Mouse (Mus musculus) neural tube, embryonic 13.5 days (tissue): ENCODE results near the gene Cdc42bpb. TPM values are rescaled to one million over a fixed set of nuclear protein-coding genes. Genes with fewer than 3 reads are reported as not detected.
A peak's percentile ranks its signal among the peaks of the same experiment; 100 is the strongest.

Experiments
- ATAC-seq: fragments of 200-750 bp; cut with Nextera tagmentation; 2 replicates; pipeline ENCODE4 v1.8.0; 2017; ENCODE audit warnings: low read depth, mild to moderate bottlenecking, moderate TSS enrichment, moderate library complexity
- H3K27ac ChIP-seq: fragments of 300-500 bp; sonication (generic); replicated peaks from 2 replicates; pipeline ENCODE4 v1.5.1; 2015; ENCODE audit warnings: moderate library complexity, mild to moderate bottlenecking, inconsistent platforms
- H3K27me3 ChIP-seq: fragments of 300-500 bp; sonication (generic); 2 replicates; pipeline ENCODE4 v1.6.1; 2015; ENCODE audit warnings: mild to moderate bottlenecking, inconsistent platforms
- H3K36me3 ChIP-seq: fragments of 300-500 bp; sonication (generic); 2 replicates; pipeline ENCODE4 v1.6.1; 2015; ENCODE audit warnings: mild to moderate bottlenecking, inconsistent platforms
- H3K4me1 ChIP-seq: fragments of 300-500 bp; sonication (generic); replicated peaks from 2 replicates; pipeline ENCODE4 v1.6.1; 2015; ENCODE audit warnings: inconsistent platforms
- H3K4me2 ChIP-seq: fragments of 300-500 bp; sonication (generic); 2 replicates; pipeline ENCODE4 v1.6.1; 2015; ENCODE audit warnings: inconsistent platforms, mild to moderate bottlenecking, moderate library complexity
- H3K4me3 ChIP-seq: fragments of 300-500 bp; sonication (generic); 2 replicates; pipeline ENCODE4 v1.5.1; 2015; ENCODE audit warnings: mild to moderate bottlenecking, inconsistent platforms
- H3K9ac ChIP-seq: fragments of 300-500 bp; sonication (generic); 2 replicates; pipeline ENCODE4 v1.6.1; 2015; ENCODE audit warnings: moderate library complexity, mild to moderate bottlenecking, inconsistent platforms
- H3K9me3 ChIP-seq: fragments of 300-500 bp; sonication (generic); 2 replicates; pipeline ENCODE4 v1.6.1; 2016; ENCODE audit warnings: inconsistent platforms
- WGBS: fragments of 180-500 bp; shearing (Covaris S2); methylation state at CpG from one replicate; pipeline ENCODE4 v1.1.7; 2015; 5-methylcytosine and 5-hydroxymethylcytosine counted together
- polyA plus RNA-seq: library from polyadenylated mRNA; unstranded; fragments of >200 nt; fragmentation: Nextera tagmentation; extraction: Ambion mirVana; gene quantifications from 2 replicates; pipeline ENCODE4 v1.2.1, GENCODE M21; 2015

Gene Cdc42bpb
- polyA plus RNA-seq, 1 experiment from 2014 or later = 34.0 TPM

DNA sequence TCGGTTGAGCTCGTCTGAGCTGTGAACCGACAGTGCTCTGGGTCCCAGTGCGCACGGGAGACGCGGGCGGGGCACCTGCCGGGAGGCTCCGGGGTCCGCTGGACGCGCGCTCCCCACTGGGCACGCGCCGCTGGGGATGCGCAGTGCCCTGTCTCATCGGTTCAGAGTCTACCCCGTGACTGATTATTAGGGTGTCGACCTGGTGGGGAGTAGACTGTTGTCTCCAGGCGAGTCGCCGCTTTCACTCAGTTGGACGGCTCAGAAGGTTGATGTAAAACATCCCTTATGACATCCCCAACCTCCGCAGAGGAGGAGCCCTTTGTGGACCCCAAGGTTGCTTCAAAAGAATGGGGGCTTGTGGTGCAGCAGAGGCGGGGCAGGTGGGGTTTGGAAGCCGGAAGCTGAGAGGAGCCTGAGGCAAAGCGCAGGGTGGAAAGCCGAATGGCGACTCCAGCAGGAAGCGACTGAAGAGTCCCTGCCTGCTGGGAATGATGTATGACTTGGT lies 520 bp upstream of the Cdc42bpb start:
- Histone ChIP-seq H3K27ac (peak overlapping the region; percentile 96), H3K4me2 (peak overlapping the region; percentile 85), H3K4me1 (peaks cover 35% of the 10 kb centered on the region), H3K9ac (peak overlapping the region; percentile 94), H3K9me3 (no peaks in the 10 kb centered on the region), H3K27me3 (no peaks in the 10 kb centered on the region), H3K36me3 (no peaks in the 10 kb centered on the region), H3K4me3 (peak overlapping the region; percentile 99)
- WGBS = under 1% methylated on average over 32 of the region's 32 CpGs
- peak; percentile 86 for ATAC-seq

DNA sequence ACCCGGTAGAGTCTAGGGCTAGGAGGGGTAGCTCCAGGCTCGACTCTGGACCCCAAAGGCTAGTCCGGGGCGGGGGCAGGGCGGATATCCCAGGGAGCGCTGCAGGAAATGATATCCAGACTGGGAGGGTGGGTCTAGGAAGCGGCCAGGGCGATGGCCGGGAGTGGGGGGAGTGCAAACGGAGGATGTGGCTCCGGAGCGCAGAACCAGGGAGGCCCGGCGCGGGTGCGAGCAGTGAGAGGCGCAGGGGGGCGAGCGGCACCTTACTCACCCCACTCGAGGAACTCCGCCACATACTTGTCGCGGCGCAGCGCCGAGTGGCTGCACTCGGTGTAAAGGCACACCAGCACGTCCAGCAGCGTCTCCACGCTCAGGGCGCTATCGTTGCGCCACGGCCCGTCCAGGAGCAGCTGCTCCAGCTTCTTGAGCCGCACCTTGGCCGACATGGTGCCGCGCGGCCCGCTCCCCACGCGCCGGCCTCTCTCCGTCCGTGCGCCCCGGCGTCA lies 639 bp downstream of the Cdc42bpb start:
- Histone ChIP-seq H3K36me3 (no peaks in the 10 kb centered on the region), H3K4me1 (peaks cover 35% of the 10 kb centered on the region), H3K27ac (peak overlapping the region; percentile 96), H3K4me2 (peak overlapping the region; percentile 85), H3K9me3 (no peaks in the 10 kb centered on the region), H3K4me3 (peak overlapping the region; percentile 99), H3K9ac (peak overlapping the region; percentile 94), H3K27me3 (no peaks in the 10 kb centered on the region)
- peak; percentile 51 for ATAC-seq
- under 1% methylated on average over 46 of the region's 49 CpGs for WGBS

GRCm38 (mm10) chr12:111376053-111376452 lies 1.5 kb downstream of the Cdc42bpb start:
- Histone ChIP-seq H3K4me3 (peak overlapping the region; percentile 99), H3K36me3 (no peaks in the 10 kb centered on the region), H3K4me2 (peak overlapping the region; percentile 85), H3K27me3 (no peaks in the 10 kb centered on the region), H3K9me3 (no peaks in the 10 kb centered on the region), H3K27ac (peak overlapping the region; percentile 61; the same call in 1 of the 2 replicates), H3K9ac (peak overlapping the region; percentile 94), H3K4me1 (peaks cover 38% of the 10 kb centered on the region)
- 38% methylated on average over 6 of the region's 6 CpGs for WGBS
- ATAC-seq = no peak

DNA sequence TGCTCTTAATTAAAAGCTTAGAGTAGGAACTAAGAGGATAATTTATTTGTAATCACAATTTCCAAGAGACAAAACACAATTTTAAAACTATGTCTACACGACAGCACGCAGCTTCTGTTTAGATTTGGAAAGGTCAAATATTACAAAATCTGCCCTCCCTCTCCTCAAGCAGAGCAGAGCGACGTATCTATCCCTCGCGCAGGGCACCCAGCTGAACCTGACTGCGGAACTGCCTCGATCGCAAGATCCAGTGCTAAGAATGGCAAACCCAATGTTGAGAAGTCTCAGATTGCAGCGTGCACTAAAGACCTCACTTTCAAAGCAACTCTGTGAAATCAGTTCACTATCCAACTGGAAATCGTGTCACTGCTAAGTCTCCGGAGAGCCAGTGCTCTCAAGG lies 2.0 kb downstream of the Cdc42bpb start:
- no peaks in the 10 kb centered on the region for H3K9me3 ChIP-seq
- peaks cover 42% of the 10 kb centered on the region for H3K4me1 ChIP-seq
- WGBS = 71% methylated on average over 12 of the region's 12 CpGs
- peak overlapping the region; percentile 61; the same call in 1 of the 2 replicates for H3K27ac ChIP-seq
- H3K9ac ChIP-seq = peak overlapping the region; percentile 94
- peak overlapping the region; percentile 99 for H3K4me3 ChIP-seq
- no peaks in the 10 kb centered on the region for H3K27me3 ChIP-seq
- H3K4me2 ChIP-seq = peak overlapping the region; percentile 85
- no peak for ATAC-seq
- H3K36me3 ChIP-seq = no peaks in the 10 kb centered on the region

DNA sequence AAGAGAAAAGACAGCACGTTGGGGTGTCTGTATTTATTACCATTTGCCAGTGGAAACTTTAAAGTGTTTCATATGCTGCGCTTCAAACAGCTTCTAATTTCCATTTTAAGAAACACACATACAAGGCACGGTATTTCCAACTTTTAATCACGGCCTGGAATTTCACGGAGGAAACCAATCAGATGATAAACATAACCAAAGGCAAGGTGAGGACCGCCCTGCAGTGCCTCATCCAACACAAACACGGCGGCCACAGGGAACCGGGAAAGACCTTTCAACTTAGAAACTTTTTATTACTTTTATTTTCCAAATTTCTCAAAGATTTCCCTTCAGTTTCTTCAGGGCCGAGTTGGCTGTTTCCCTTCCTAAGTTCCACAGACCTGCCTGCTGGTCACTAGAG lies 2.8 kb downstream of the Cdc42bpb start:
- 80% methylated on average over 10 of the region's 10 CpGs for WGBS
- H3K36me3 ChIP-seq = no peaks in the 10 kb centered on the region
- no peaks in the 10 kb centered on the region for H3K9me3 ChIP-seq
- no peaks in the 10 kb centered on the region for H3K27me3 ChIP-seq
- peaks cover 51% of the 10 kb centered on the region for H3K4me1 ChIP-seq
- H3K9ac ChIP-seq = no peak overlapping the region
- H3K27ac ChIP-seq = no peak overlapping the region
- no peak for ATAC-seq
- no peak overlapping the region for H3K4me3 ChIP-seq
- peak overlapping the region; percentile 85 for H3K4me2 ChIP-seq

DNA sequence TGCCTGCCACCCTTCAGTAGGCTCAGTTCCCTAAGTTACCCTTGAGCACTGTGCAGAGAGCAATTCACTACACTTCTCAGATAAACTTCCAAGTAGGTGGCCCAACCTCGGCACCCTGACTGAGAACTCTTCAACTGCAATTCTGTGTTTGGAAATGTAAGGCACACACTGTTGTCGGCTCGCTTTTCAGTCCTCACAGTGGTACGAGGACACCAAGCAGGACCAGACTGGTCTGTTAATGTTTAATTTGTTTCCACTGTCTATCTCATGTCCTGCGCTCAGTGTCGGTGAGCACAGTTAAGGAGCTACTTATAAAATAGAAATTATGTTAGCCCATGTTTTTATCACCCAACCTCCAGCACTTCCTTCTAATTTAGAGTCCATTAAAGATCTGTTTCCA lies 4.1 kb downstream of the Cdc42bpb start:
- H3K27ac ChIP-seq = no peak overlapping the region
- ATAC-seq = no peak
- WGBS = 71% methylated on average over 6 of the region's 6 CpGs
- H3K9me3 ChIP-seq = no peaks in the 10 kb centered on the region
- H3K36me3 ChIP-seq = no peaks in the 10 kb centered on the region
- peaks cover 57% of the 10 kb centered on the region for H3K4me1 ChIP-seq
- no peak overlapping the region for H3K4me2 ChIP-seq
- no peak overlapping the region for H3K4me3 ChIP-seq
- no peak overlapping the region for H3K9ac ChIP-seq
- no peaks in the 10 kb centered on the region for H3K27me3 ChIP-seq

DNA sequence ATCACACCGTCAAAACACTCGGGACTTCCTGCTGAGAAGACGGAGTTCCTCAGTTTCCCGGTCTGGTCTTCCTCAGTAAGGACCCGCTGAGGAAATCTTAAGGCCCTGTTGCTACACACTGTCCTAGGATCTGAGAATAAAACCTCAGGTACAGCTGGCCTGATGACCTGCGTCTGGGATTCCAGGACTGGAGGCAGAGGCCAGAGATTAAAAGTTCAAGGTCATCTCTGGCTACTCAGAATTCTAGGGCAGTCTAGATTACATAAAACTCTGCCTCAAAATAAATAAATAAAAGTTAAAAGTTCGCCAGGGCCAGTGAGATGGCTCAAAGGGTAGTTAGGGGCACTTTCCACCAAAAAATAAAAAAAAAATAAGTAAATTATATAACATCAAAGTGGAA lies 5.6 kb downstream of the Cdc42bpb start:
- Histone ChIP-seq H3K27me3 (no peaks in the 10 kb centered on the region), H3K4me2 (no peak overlapping the region), H3K9ac (no peak overlapping the region), H3K4me3 (no peak overlapping the region), H3K9me3 (no peaks in the 10 kb centered on the region), H3K27ac (no peak overlapping the region), H3K36me3 (no peaks in the 10 kb centered on the region), H3K4me1 (peaks cover 64% of the 10 kb centered on the region)
- 92% methylated on average over 7 of the region's 7 CpGs for WGBS
- no peak for ATAC-seq

DNA sequence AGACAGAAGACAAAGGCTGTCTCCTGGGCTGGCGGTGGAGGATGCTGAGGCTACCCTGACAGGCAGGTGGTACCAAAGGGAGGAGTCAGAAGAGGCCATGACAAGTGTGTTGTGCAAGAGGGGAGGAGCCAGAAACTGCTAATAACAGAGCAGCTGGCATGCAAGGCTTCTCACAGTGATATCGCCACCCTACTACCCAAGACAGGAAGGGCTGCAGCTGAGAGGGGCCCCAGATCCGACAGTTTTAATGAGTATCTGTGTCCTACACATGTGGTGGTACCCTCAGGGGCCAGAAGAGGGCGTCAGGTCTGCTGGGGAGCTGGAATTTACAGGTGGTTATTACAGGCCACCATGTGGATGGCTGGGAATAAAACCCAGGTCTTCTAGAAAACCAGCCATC lies 7.3 kb downstream of the Cdc42bpb start:
- Histone ChIP-seq H3K4me1 (peaks cover 51% of the 10 kb centered on the region), H3K27ac (no peak overlapping the region), H3K4me2 (no peak overlapping the region), H3K4me3 (no peak overlapping the region), H3K36me3 (no peaks in the 10 kb centered on the region), H3K9ac (no peak overlapping the region), H3K9me3 (no peaks in the 10 kb centered on the region), H3K27me3 (no peaks in the 10 kb centered on the region)
- WGBS = 49% methylated on average over 4 of the region's 4 CpGs
- no peak for ATAC-seq

DNA sequence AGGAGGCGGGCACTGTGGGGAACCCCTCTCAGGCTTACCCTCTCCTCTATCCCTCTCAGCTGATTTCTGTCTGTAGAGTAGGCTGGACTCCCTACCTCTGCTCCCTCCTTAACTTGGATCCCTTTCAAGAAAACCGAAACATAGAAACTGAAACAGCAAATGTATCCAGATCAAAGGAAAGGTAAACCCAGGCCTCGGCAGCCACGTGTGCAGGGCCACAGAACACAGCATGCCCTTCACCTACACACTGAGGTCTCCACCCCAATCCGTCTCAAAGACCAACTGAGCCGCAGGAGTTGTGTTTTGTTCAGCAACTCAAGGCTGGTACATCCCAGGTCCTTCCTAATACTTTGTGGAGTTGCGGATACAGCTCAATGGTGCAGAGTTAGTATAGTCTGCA lies 10.5 kb downstream of the Cdc42bpb start:
- no peak overlapping the region for H3K27ac ChIP-seq
- H3K4me1 ChIP-seq = peaks cover 49% of the 10 kb centered on the region
- 92% methylated on average over 7 of the region's 7 CpGs for WGBS
- no peak for ATAC-seq
- H3K4me3 ChIP-seq = no peak overlapping the region
- no peaks in the 10 kb centered on the region for H3K27me3 ChIP-seq
- no peaks in the 10 kb centered on the region for H3K36me3 ChIP-seq
- H3K4me2 ChIP-seq = no peak overlapping the region
- H3K9ac ChIP-seq = no peak overlapping the region
- no peaks in the 10 kb centered on the region for H3K9me3 ChIP-seq

- WGBS = 87% methylated on average over 3 of the region's 3 CpGs
- Histone ChIP-seq H3K9ac (no peak overlapping the region), H3K27me3 (no peaks in the 10 kb centered on the region), H3K4me3 (no peak overlapping the region), H3K27ac (no peak overlapping the region), H3K4me2 (no peak overlapping the region), H3K4me1 (peaks cover 47% of the 10 kb centered on the region), H3K36me3 (no peaks in the 10 kb centered on the region), H3K9me3 (no peaks in the 10 kb centered on the region)
- ATAC-seq = no peak
Measured at GRCm38 (mm10) chr12:111364234-111364633, 13.3 kb downstream of the Cdc42bpb start.

DNA sequence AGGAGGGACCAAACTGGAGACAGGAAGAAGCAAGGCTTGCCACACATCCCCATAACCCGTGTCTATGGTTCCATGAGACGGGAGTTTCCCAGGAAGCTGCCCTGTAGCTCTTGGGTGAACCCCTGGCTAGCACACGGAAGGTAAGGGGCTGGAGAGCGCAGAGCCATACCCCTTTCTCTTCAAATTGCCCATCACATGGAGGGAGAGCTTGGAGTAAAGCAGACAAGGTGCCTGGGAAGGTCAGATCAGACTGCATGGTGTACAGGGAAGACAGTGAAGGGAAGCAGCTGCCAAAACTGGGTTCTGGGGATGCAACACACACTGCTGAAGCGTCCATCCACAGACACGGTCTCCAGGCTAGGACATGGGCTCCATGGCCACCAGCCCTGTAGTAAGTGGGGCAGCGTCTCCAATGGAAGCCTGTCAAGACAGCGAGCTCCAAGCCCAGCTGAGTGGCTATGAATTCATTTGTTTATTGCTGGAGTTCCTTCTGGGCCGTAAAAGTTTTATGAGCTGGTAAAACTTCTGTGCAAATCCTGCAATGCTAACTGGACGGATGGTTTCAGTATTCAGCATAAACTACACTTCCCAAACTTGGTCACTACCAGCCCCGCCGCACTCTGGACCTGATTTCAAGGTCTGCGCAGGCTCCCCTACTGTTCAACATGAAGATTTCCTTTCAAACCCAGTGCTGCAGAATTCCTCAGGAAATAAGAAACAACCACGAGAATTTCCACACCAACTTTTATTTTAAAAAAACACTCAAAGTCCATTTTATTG lies 16.0 kb downstream of the Cdc42bpb start:
- 74% methylated on average over 14 of the region's 14 CpGs for WGBS
- no peak for ATAC-seq
- Histone ChIP-seq H3K36me3 (no peaks in the 10 kb centered on the region), H3K4me3 (no peak overlapping the region), H3K9me3 (no peaks in the 10 kb centered on the region), H3K4me2 (no peak overlapping the region), H3K27me3 (no peaks in the 10 kb centered on the region), H3K4me1 (peaks cover 58% of the 10 kb centered on the region), H3K27ac (peak overlapping the region; percentile 28; the same call in 1 of the 2 replicates), H3K9ac (no peak overlapping the region)

DNA sequence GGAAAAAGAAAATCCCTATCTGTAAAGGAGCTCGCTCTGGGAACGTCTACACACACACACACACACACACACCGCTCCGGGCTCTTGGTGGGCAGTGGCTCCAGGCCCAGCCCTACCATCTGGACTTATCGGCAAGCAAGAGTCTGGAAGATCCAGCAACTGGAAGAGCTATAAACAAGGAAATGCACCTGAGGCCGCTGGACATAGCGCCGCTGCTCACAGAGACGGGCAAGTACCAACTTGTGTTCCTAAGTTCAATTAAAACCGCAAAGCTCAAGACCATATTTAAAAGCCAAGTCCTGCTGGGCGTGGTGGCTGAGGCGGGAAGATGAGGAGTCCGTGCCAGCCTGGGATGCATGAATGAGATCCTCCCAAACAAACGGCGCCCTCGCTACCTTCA lies 16.8 kb downstream of the Cdc42bpb start:
- peaks cover 67% of the 10 kb centered on the region for H3K4me1 ChIP-seq
- WGBS = 84% methylated on average over 16 of the region's 16 CpGs
- H3K9ac ChIP-seq = no peak overlapping the region
- no peak overlapping the region for H3K4me3 ChIP-seq
- no peak overlapping the region for H3K27ac ChIP-seq
- H3K4me2 ChIP-seq = no peak overlapping the region
- no peak for ATAC-seq
- no peaks in the 10 kb centered on the region for H3K9me3 ChIP-seq
- no peaks in the 10 kb centered on the region for H3K36me3 ChIP-seq
- no peaks in the 10 kb centered on the region for H3K27me3 ChIP-seq
